Mouse (Mus musculus): Measurements from ENCODE around the gene Lim2.
"Not testable (repeated sequence)": the region's sequence is repeated elsewhere in the genome, so short reads cannot be mapped to it uniquely, and the experiment has no call there.

Gene Lim2

GRCm38 (mm10) chr7:43427406-43427805, at the start of gene Lim2:
Gene Lim2, plus strand, starts transcription at chr7:43427670.
- no peak for DNase-seq

- DNase-seq = peak in 1 of 2 experiments; percentile 24
Observed at GRCm38 (mm10) chr7:43378226-43378625, 49.2 kb upstream of the Lim2 start.

- DNase-seq = peak in 1 of 2 experiments; percentile 13
Observed at GRCm38 (mm10) chr7:43392349-43393121, 34.9 kb upstream of the Lim2 start.

- DNase-seq = no peak
Observed at GRCm38 (mm10) chr7:43399501-43399900, 28.0 kb upstream of the Lim2 start.

GRCm38 (mm10) chr7:43402718-43403117, 24.8 kb upstream of the Lim2 start:
- no peak for DNase-seq

- no peak for DNase-seq
Observed at GRCm38 (mm10) chr7:43407573-43407972, 19.9 kb upstream of the Lim2 start.

GRCm38 (mm10) chr7:43408131-43408553, 19.3 kb upstream of the Lim2 start, which contains the start of gene Siglecg:
Gene Siglecg, plus strand, starts transcription at chr7:43408204.
- no peak for DNase-seq

- DNase-seq = no peak
Observed at GRCm38 (mm10) chr7:43409084-43409483, 18.4 kb upstream of the Lim2 start.

GRCm38 (mm10) chr7:43411724-43412123, 15.7 kb upstream of the Lim2 start:
- not testable (repeated sequence) for DNase-seq

- no peak for DNase-seq
Observed at GRCm38 (mm10) chr7:43417298-43417697, 10.2 kb upstream of the Lim2 start.

- DNase-seq = peak; percentile 79 to 82
Observed at GRCm38 (mm10) chr7:43422995-43423617, 4.4 kb upstream of the Lim2 start.

- DNase-seq = no peak
Observed at GRCm38 (mm10) chr7:43423991-43424625, 3.4 kb upstream of the Lim2 start.

GRCm38 (mm10) chr7:43429500-43429899, 2.0 kb downstream of the Lim2 start:
- no peak for DNase-seq

- no peak for DNase-seq
Observed at GRCm38 (mm10) chr7:43432891-43433290, 5.4 kb downstream of the Lim2 start.

- DNase-seq = no peak
Observed at GRCm38 (mm10) chr7:43434676-43435075, 7.2 kb downstream of the Lim2 start.

GRCm38 (mm10) chr7:43436341-43437255, 9.1 kb downstream of the Lim2 start, which contains the start of gene Nkg7:
Gene Nkg7, plus strand, starts transcription at chr7:43437073.
- no peak for DNase-seq

GRCm38 (mm10) chr7:43438611-43439010, 11.1 kb downstream of the Lim2 start:
- DNase-seq = no peak

- no peak for DNase-seq
Observed at GRCm38 (mm10) chr7:43440482-43440881, 13.0 kb downstream of the Lim2 start, which contains the start of gene Cldnd2. Gene Cldnd2, plus strand, starts transcription at chr7:43440782.

GRCm38 (mm10) chr7:43441071-43441470, 13.6 kb downstream of the Lim2 start:
- no peak for DNase-seq

- DNase-seq = no peak
Observed at GRCm38 (mm10) chr7:43442684-43443083, 15.2 kb downstream of the Lim2 start.

- DNase-seq = peak; percentile 89 to 92
Observed at GRCm38 (mm10) chr7:43443126-43443916, 15.9 kb downstream of the Lim2 start.

- DNase-seq = peak; percentile 98
Observed at GRCm38 (mm10) chr7:43443917-43444293, 16.4 kb downstream of the Lim2 start, which contains the start of the genes Etfb and Gm45233. Gene Etfb, plus strand, starts transcription at chr7:43444083. Gene Gm45233, plus strand, starts transcription at chr7:43444128.
